Mouse (Mus musculus): ENCODE data around the gene Prkce.

The Prkce gene

GRCm38 (mm10) chr17:86496123-86496771, 328.7 kb downstream of the Prkce start:
- DNase-seq: peak; percentile 71 to 79

GRCm38 (mm10) chr17:86497302-86497701, 329.7 kb downstream of the Prkce start:
- DNase-seq: no peak

- DNase-seq: peak; percentile 60 to 77
These were observed 331.9 kb downstream of the Prkce start for GRCm38 (mm10) chr17:86499359-86500045.

GRCm38 (mm10) chr17:86501393-86501792, 333.8 kb downstream of the Prkce start:
- no peak for DNase-seq

GRCm38 (mm10) chr17:86503208-86503897, 335.8 kb downstream of the Prkce start:
- no peak for DNase-seq

- DNase-seq: no peak
These were observed 337.6 kb downstream of the Prkce start, which contains the start of gene Gm10309 for GRCm38 (mm10) chr17:86505183-86505631. Gene Gm10309 (minus strand): TSS chr17:86505232.

GRCm38 (mm10) chr17:86506881-86507280, 339.3 kb downstream of the Prkce start:
- DNase-seq: no peak

- peak; percentile 50 to 75 for DNase-seq
These were observed 340.0 kb downstream of the Prkce start for GRCm38 (mm10) chr17:86507342-86508211.

- DNase-seq: no peak
These were observed 340.6 kb downstream of the Prkce start for GRCm38 (mm10) chr17:86508212-86508490.

GRCm38 (mm10) chr17:86509871-86510270, 342.3 kb downstream of the Prkce start:
- DNase-seq: no peak

- DNase-seq: no peak
These were observed 347.5 kb downstream of the Prkce start for GRCm38 (mm10) chr17:86514974-86515620.

GRCm38 (mm10) chr17:86516630-86517029, 349.0 kb downstream of the Prkce start:
- no peak for DNase-seq

- no peak for DNase-seq
These were observed 351.0 kb downstream of the Prkce start for GRCm38 (mm10) chr17:86518604-86519003.

GRCm38 (mm10) chr17:86521252-86521651, 353.7 kb downstream of the Prkce start:
- DNase-seq: no peak

- DNase-seq: no peak
These were observed 355.1 kb downstream of the Prkce start for GRCm38 (mm10) chr17:86522649-86523048.

- no peak for DNase-seq
These were observed 355.8 kb downstream of the Prkce start for GRCm38 (mm10) chr17:86523374-86523773.

- no peak for DNase-seq
These were observed 356.3 kb downstream of the Prkce start for GRCm38 (mm10) chr17:86523843-86524242.

- DNase-seq: no peak
These were observed 357.5 kb downstream of the Prkce start for GRCm38 (mm10) chr17:86525075-86525474.

- no peak for DNase-seq
These were observed 358.4 kb downstream of the Prkce start for GRCm38 (mm10) chr17:86526016-86526415.

- no peak for DNase-seq
These were observed 359.7 kb downstream of the Prkce start for GRCm38 (mm10) chr17:86527298-86527697.

- DNase-seq: no peak
These were observed 361.4 kb downstream of the Prkce start for GRCm38 (mm10) chr17:86529003-86529402.

GRCm38 (mm10) chr17:86529411-86529810, 361.8 kb downstream of the Prkce start:
- no peak for DNase-seq
